Comparison of ENCODE assay signal across 29 mouse cellular contexts in the genomic region with DNA sequence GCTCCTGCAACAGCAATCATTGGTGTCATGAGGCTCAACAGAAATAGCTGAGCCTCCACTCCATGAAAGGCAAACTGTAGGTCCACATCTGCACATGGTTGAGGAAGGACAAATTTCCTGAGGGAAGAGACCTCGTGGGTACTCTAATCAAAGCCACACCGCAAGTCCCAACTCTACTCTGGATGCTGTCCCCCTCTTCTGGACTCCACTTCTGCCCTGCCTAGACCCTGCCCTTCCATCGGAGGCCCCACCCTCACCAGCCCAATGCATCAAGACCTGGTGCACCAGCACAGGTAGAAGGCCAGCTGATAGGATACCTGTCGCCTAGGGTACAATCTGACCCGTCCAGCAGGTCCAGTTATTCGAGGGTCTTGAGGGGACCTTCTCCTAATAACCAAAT. TPM values are rescaled to one million over a fixed set of nuclear protein-coding genes. Genes with fewer than 3 reads are reported as not detected.
DNase-seq lines count a peak whose midpoint lies in the region; ATAC-seq lines count a peak whose summit lies in the region.
"Had no signal": no experiment of that assay in that cellular context is flagged by ENCODE, and none has a peak within 500 bp of the region (broad histone marks: within the 10 kb centered on the region; RNA-seq: fewer than 3 reads in every experiment).

No protein-coding gene starts in this region.

- H3K27ac ChIP-seq in embryonic facial prominence, embryonic 11.5 days (replicated peaks; ENCODE audit: low read depth, low read length), result no peak overlapping the region
- no peak overlapping the region for H3K27ac ChIP-seq in embryonic facial prominence, embryonic 10.5 days (replicated peaks)
- no peak overlapping the region for H3K27ac ChIP-seq in heart, embryonic 10.5 days
- H3K27ac ChIP-seq in heart, embryonic 11.5 days (ENCODE audit: low read depth, low read length), result no peak overlapping the region
- no peak overlapping the region for H3K27ac ChIP-seq in liver, embryonic 12.5 days

- ATAC-seq in embryonic facial prominence, embryonic 11.5 days (replicated peaks; ENCODE audit: insufficient number of reproducible peaks, low FRiP score, low TSS enrichment, low read depth), result 0 out of 2 replicates have a peak, but pooled peaks have one; percentile 56
- ATAC-seq in heart, embryonic 11.5 days (replicated peaks; ENCODE audit: insufficient number of reproducible peaks, low FRiP score, low TSS enrichment), result no peak
- ATAC-seq in liver, embryonic 12.5 days, result no peak
- ATAC-seq: activated CD4-positive, CD25-positive, alpha-beta regulatory T cell, adult 4 months; CD4-positive, CD25-positive, alpha-beta regulatory T cell, adult 4 months; Patski had no signal

- H3K4me1 ChIP-seq in embryonic facial prominence, embryonic 11.5 days (ENCODE audit: control insufficient read depth, insufficient read depth, low read length), result no peaks in the 10 kb centered on the region
- no peaks in the 10 kb centered on the region for H3K4me1 ChIP-seq in embryonic facial prominence, embryonic 10.5 days
- H3K4me1 ChIP-seq in heart, embryonic 10.5 days, result no peaks in the 10 kb centered on the region
- no peaks in the 10 kb centered on the region for H3K4me1 ChIP-seq in heart, embryonic 11.5 days (ENCODE audit: control insufficient read depth, insufficient read depth, low read length)
- no peaks in the 10 kb centered on the region for H3K4me1 ChIP-seq in liver, embryonic 12.5 days

- H3K9ac ChIP-seq in embryonic facial prominence, embryonic 11.5 days (replicated peaks; ENCODE audit: low read length), result no peak overlapping the region
- no peak overlapping the region for H3K9ac ChIP-seq in heart, embryonic 11.5 days (ENCODE audit: low read depth, low read length)
- H3K9ac ChIP-seq in liver, embryonic 12.5 days, result no peak overlapping the region

- no peaks in the 10 kb centered on the region for H3K36me3 ChIP-seq in embryonic facial prominence, embryonic 11.5 days (replicated peaks; ENCODE audit: control insufficient read depth, insufficient read depth, low read depth, low read length)
- H3K36me3 ChIP-seq in embryonic facial prominence, embryonic 10.5 days (replicated peaks), result no peaks in the 10 kb centered on the region
- no peaks in the 10 kb centered on the region for H3K36me3 ChIP-seq in heart, embryonic 10.5 days
- H3K36me3 ChIP-seq in heart, embryonic 11.5 days (ENCODE audit: control insufficient read depth, insufficient read depth, low read length), result no peaks in the 10 kb centered on the region
- H3K36me3 ChIP-seq in liver, embryonic 12.5 days, result no peaks in the 10 kb centered on the region
- H3K36me3 ChIP-seq: G1E had no signal

- WGBS in embryonic facial prominence, embryonic 11.5 days, result 87% methylated on average over 6 of the region's 6 CpGs
- 91% methylated on average over 6 of the region's 6 CpGs for WGBS in embryonic facial prominence, embryonic 10.5 days
- WGBS in heart, embryonic 10.5 days, result 85% methylated on average over 6 of the region's 6 CpGs
- WGBS in heart, embryonic 11.5 days (ENCODE audit: insufficient replicate concordance), result 84% methylated on average over 6 of the region's 6 CpGs
- WGBS in liver, embryonic 12.5 days (ENCODE audit: insufficient replicate concordance), result 70% methylated on average over 6 of the region's 6 CpGs

- no peaks in the 10 kb centered on the region for H3K27me3 ChIP-seq in embryonic facial prominence, embryonic 11.5 days (ENCODE audit: control insufficient read depth, insufficient read depth, low read length)
- no peaks in the 10 kb centered on the region for H3K27me3 ChIP-seq in embryonic facial prominence, embryonic 10.5 days (replicated peaks; ENCODE audit: low read depth, poor library complexity, severe bottlenecking)
- H3K27me3 ChIP-seq in heart, embryonic 10.5 days (ENCODE audit: insufficient read depth, poor library complexity, severe bottlenecking), result no peaks in the 10 kb centered on the region
- H3K27me3 ChIP-seq in heart, embryonic 11.5 days (ENCODE audit: control insufficient read depth, insufficient read depth, low read length), result no peaks in the 10 kb centered on the region
- H3K27me3 ChIP-seq in liver, embryonic 12.5 days (replicated peaks), result no peaks in the 10 kb centered on the region
- H3K27me3 ChIP-seq: Patski had no signal

- no peaks in the 10 kb centered on the region for H3K9me3 ChIP-seq in embryonic facial prominence, embryonic 11.5 days (replicated peaks; ENCODE audit: control insufficient read depth, low read length)
- H3K9me3 ChIP-seq in embryonic facial prominence, embryonic 10.5 days, result 0 out of 2 replicates have a peak, but pooled peaks cover 8% of the 10 kb centered on the region
- H3K9me3 ChIP-seq in heart, embryonic 10.5 days, result no peaks in the 10 kb centered on the region
- H3K9me3 ChIP-seq in heart, embryonic 11.5 days (replicated peaks; ENCODE audit: control insufficient read depth, low read length), result no peaks in the 10 kb centered on the region
- H3K9me3 ChIP-seq in liver, embryonic 12.5 days (replicated peaks), result 0 out of 2 replicates have a peak, but pooled peaks cover 6% of the 10 kb centered on the region
- H3K9me3 ChIP-seq: G1E had no signal

- no peak overlapping the region for H3K4me3 ChIP-seq in embryonic facial prominence, embryonic 11.5 days (ENCODE audit: low read depth, low read length)
- H3K4me3 ChIP-seq in embryonic facial prominence, embryonic 10.5 days, result no peak overlapping the region
- H3K4me3 ChIP-seq in heart, embryonic 10.5 days, result no peak overlapping the region
- H3K4me3 ChIP-seq in heart, embryonic 11.5 days (ENCODE audit: low read depth, low read length), result no peak overlapping the region
- no peak overlapping the region for H3K4me3 ChIP-seq in liver, embryonic 12.5 days

- intact Hi-C loops in heart, postnatal 36 days (cut with DNase I), result no loop called here

- H3K4me2 ChIP-seq in embryonic facial prominence, embryonic 11.5 days (ENCODE audit: low read depth, low read length), result no peak overlapping the region
- no peak overlapping the region for H3K4me2 ChIP-seq in heart, embryonic 11.5 days
- no peak overlapping the region for H3K4me2 ChIP-seq in liver, embryonic 12.5 days

- no peak for DNase-seq in embryonic facial prominence, embryonic 11.5 days (ENCODE audit: low spot score)
- DNase-seq in embryonic facial prominence, embryonic 10.5 days (ENCODE audit: low spot score), result no peak
- DNase-seq in heart, adult 11 months, result peak; percentile 78
- no peak for DNase-seq in heart, postnatal 36 days
- DNase-seq in heart, embryonic 10.5 days (ENCODE audit: low spot score), result peak; percentile 66
- DNase-seq in R1 (ENCODE audit: low read depth, low spot score), result peak; percentile 15
- DNase-seq: adrenal gland, adult 2 months; adrenal gland, adult 8-10 months; adrenal gland, postnatal 10 days; adrenal gland, postnatal 14 days; adrenal gland, postnatal 25 days; adrenal gland, postnatal 36 days; B cell, adult 2 months; cerebellum, adult 11 months; cerebellum, adult 11-12 months; cerebellum, adult 18-20 months had no signal

RNA-seq across cellular contexts. Expression of gene Klk1b22, which starts 11.0 kb away (rescaled TPM):
- not detected in 2 replicates for polyA plus RNA-seq in embryonic facial prominence, embryonic 11.5 days (2014; fragmentation: Nextera tagmentation; extraction: Ambion mirVana)
- polyA plus RNA-seq in embryonic facial prominence, embryonic 10.5 days (2016; fragmentation: Nextera tagmentation; extraction: Ambion mirVana), result not detected in 2 replicates
- total RNA-seq in heart, postnatal 36 days (2021), result not detected
- polyA plus RNA-seq in heart, embryonic 10.5 days (2016; fragmentation: Nextera tagmentation; extraction: Ambion mirVana), result not detected in 2 replicates
- not detected in 2 replicates for polyA plus RNA-seq in heart, embryonic 11.5 days (2014; fragmentation: Nextera tagmentation; extraction: Ambion mirVana)
- polyA plus RNA-seq in liver, embryonic 12.5 days (2016; fragmentation: Nextera tagmentation; extraction: Ambion mirVana), result not detected in 2 replicates
- total RNA-seq: adrenal gland, adult 18-20 months; adrenal gland, adult 2 months; adrenal gland, adult 8-10 months; adrenal gland, postnatal 10 days; adrenal gland, postnatal 14 days; adrenal gland, postnatal 25 days; adrenal gland, postnatal 36 days; adrenal gland, postnatal 4 days; CH12.LX; ES-E14; G1E; MEL had no signal
- polyA plus RNA-seq: activated CD4-positive, CD25-positive, alpha-beta regulatory T cell, adult 4 months; brain, embryonic 14.5 days; CD4-positive, CD25-positive, alpha-beta regulatory T cell, adult 4 months; G1E; Patski had no signal

RNA-seq across cellular contexts. Expression of gene Klk1b16, which starts 13.1 kb away (rescaled TPM):
- polyA plus RNA-seq in embryonic facial prominence, embryonic 11.5 days (2014; fragmentation: Nextera tagmentation; extraction: Ambion mirVana), result not detected in 2 replicates
- not detected in 2 replicates for polyA plus RNA-seq in embryonic facial prominence, embryonic 10.5 days (2016; fragmentation: Nextera tagmentation; extraction: Ambion mirVana)
- total RNA-seq in heart, postnatal 36 days (2021), result not detected
- polyA plus RNA-seq in heart, embryonic 10.5 days (2016; fragmentation: Nextera tagmentation; extraction: Ambion mirVana), result not detected in 2 replicates
- polyA plus RNA-seq in heart, embryonic 11.5 days (2014; fragmentation: Nextera tagmentation; extraction: Ambion mirVana), result not detected in 2 replicates
- not detected in 2 replicates for polyA plus RNA-seq in liver, embryonic 12.5 days (2016; fragmentation: Nextera tagmentation; extraction: Ambion mirVana)
- total RNA-seq: adrenal gland, adult 18-20 months; adrenal gland, adult 2 months; adrenal gland, adult 8-10 months; adrenal gland, postnatal 10 days; adrenal gland, postnatal 14 days; adrenal gland, postnatal 25 days; adrenal gland, postnatal 36 days; adrenal gland, postnatal 4 days; CH12.LX; ES-E14; G1E; MEL had no signal
- polyA plus RNA-seq: activated CD4-positive, CD25-positive, alpha-beta regulatory T cell, adult 4 months; adrenal gland, adult 2 months; brain, embryonic 14.5 days; C2C12; CD4-positive, CD25-positive, alpha-beta regulatory T cell, adult 4 months; G1E; Patski had no signal

RNA-seq across cellular contexts. Expression of gene Klk1b21, which starts 21.3 kb away (rescaled TPM):
- not detected in 2 replicates for polyA plus RNA-seq in embryonic facial prominence, embryonic 11.5 days (2014; fragmentation: Nextera tagmentation; extraction: Ambion mirVana)
- not detected in 2 replicates for polyA plus RNA-seq in embryonic facial prominence, embryonic 10.5 days (2016; fragmentation: Nextera tagmentation; extraction: Ambion mirVana)
- total RNA-seq in heart, postnatal 36 days (2021), result not detected
- polyA plus RNA-seq in heart, embryonic 10.5 days (2016; fragmentation: Nextera tagmentation; extraction: Ambion mirVana), result not detected in 2 replicates
- not detected in 2 replicates for polyA plus RNA-seq in heart, embryonic 11.5 days (2014; fragmentation: Nextera tagmentation; extraction: Ambion mirVana)
- polyA plus RNA-seq in liver, embryonic 12.5 days (2016; fragmentation: Nextera tagmentation; extraction: Ambion mirVana), result not detected in 2 replicates
- total RNA-seq: adrenal gland, adult 18-20 months; adrenal gland, adult 2 months; adrenal gland, postnatal 10 days; adrenal gland, postnatal 14 days; adrenal gland, postnatal 25 days; adrenal gland, postnatal 36 days; adrenal gland, postnatal 4 days; CH12.LX; ES-E14; G1E; MEL had no signal
- polyA plus RNA-seq: activated CD4-positive, CD25-positive, alpha-beta regulatory T cell, adult 4 months; brain, embryonic 14.5 days; C2C12; CD4-positive, CD25-positive, alpha-beta regulatory T cell, adult 4 months; G1E; Patski had no signal

Comparison
In these comparisons a context has a peak if more than half of its experiments do, and no peak if none do; other contexts are left out.
1. DNase-seq: peak in heart, adult 11 months (single experiment), heart, embryonic 10.5 days (single experiment) and R1 (single experiment); none in embryonic facial prominence, embryonic 11.5 days (single experiment), embryonic facial prominence, embryonic 10.5 days (single experiment) and heart, postnatal 36 days (0 of 2).